Mouse (Mus musculus): ENCODE results near the gene Crygf. TPM values are rescaled to one million over a fixed set of nuclear protein-coding genes. Genes with fewer than 3 reads are reported as not detected.

Gene Crygf
- not detected for total RNA-seq (2023)

DNA sequence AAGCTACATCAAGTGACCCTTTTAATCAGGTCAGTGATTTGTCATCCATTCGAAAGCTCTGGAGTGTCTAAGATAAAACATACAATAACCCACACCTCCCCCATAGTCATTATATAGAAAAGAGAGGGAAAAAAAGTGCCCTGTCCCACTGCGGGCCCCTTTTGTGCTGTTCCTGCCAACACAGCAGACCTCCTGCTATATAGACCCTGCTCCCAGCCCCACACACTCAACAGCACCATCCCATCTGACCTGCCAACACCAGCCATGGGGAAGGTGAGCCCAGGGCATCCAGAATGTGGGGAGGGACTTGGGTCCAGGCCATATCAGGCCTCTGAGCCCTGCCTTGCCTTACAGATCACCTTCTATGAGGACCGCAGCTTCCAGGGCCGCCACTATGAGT lies at the start of gene Crygf:
Gene Crygf (plus strand): TSS at position 227 of the 400 bp plus-strand sequence.

Other genes starting within 250 kb of the Crygf start
- gene Map2, start 248.8 kb downstream of the Crygf start, total RNA-seq (2023) = not detected

Measured in CD8-positive naive resting alpha-beta T cell, adult 57 days (primary cell).